ENCODE assay signal across 10 mouse cellular contexts in the genomic region with DNA sequence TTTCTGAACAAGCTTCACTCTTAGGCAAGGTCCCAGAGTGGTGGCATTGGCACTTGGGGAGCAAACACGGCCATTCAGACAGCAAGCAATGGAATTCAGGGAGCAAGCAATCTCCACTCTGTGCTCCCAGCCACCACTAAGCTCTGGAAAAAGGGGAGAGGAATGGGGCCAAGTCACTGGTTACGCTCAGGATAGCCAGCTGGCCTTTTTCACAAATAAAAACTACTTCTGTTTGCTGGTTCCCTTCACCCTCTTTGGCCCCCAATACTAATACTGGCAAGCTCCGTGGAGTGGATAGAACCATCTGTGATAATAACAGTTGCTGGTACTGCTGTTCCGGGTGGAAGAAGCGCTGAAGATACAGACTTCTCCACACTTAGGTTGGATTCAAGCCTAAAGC. TPM values are rescaled to one million over a fixed set of nuclear protein-coding genes. Genes with fewer than 3 reads are reported as not detected.
DNase-seq lines count a peak whose midpoint lies in the region; ATAC-seq and TF ChIP-seq lines count a peak whose summit lies in the region.
"Had no signal": no experiment of that assay in that cellular context is flagged by ENCODE, and none has a peak within 500 bp of the region (broad histone marks: within the 10 kb centered on the region; RNA-seq: fewer than 3 reads in every experiment).

No protein-coding gene starts in this region.

- no peak overlapping the region for H3K4me3 ChIP-seq in forebrain, postnatal 0 days (ENCODE audit: low read depth, low read length)
- no peak overlapping the region for H3K4me3 ChIP-seq in forebrain, embryonic 11.5 days (ENCODE audit: low read depth, low read length)
- H3K4me3 ChIP-seq in kidney, embryonic 15.5 days (replicated peaks): no peak overlapping the region
- no peak overlapping the region for H3K4me3 ChIP-seq in lung, postnatal 0 days (ENCODE audit: low read depth, low read length)
- H3K4me3 ChIP-seq: megakaryocyte, embryonic 14.5 days had no signal

- 46% methylated on average over 5 of the region's 5 CpGs for WGBS in forebrain, postnatal 0 days
- 87% methylated on average over 5 of the region's 5 CpGs for WGBS in forebrain, embryonic 11.5 days
- WGBS in kidney, embryonic 15.5 days: 69% methylated on average over 5 of the region's 5 CpGs
- WGBS in lung, postnatal 0 days: 54% methylated on average over 5 of the region's 5 CpGs

- H3K36me3 ChIP-seq in forebrain, postnatal 0 days (ENCODE audit: insufficient read depth): no peaks in the 10 kb centered on the region
- no peaks in the 10 kb centered on the region for H3K36me3 ChIP-seq in forebrain, embryonic 11.5 days (ENCODE audit: control insufficient read depth, insufficient read depth, low read length)
- H3K36me3 ChIP-seq in kidney, embryonic 15.5 days: no peaks in the 10 kb centered on the region
- H3K36me3 ChIP-seq in lung, postnatal 0 days (ENCODE audit: insufficient read depth, low read length): no peaks in the 10 kb centered on the region

- H3K27me3 ChIP-seq in forebrain, postnatal 0 days (ENCODE audit: insufficient read depth, low read length): no peaks in the 10 kb centered on the region
- no peaks in the 10 kb centered on the region for H3K27me3 ChIP-seq in forebrain, embryonic 11.5 days (ENCODE audit: control insufficient read depth, insufficient read depth, low read length)
- no peaks in the 10 kb centered on the region for H3K27me3 ChIP-seq in kidney, embryonic 15.5 days
- no peaks in the 10 kb centered on the region for H3K27me3 ChIP-seq in lung, postnatal 0 days (replicated peaks; ENCODE audit: insufficient read depth, low read length)

- no peak overlapping the region for H3K4me2 ChIP-seq in forebrain, postnatal 0 days (ENCODE audit: low read depth)
- no peak overlapping the region for H3K4me2 ChIP-seq in forebrain, embryonic 11.5 days (ENCODE audit: low read depth, low read length, severe bottlenecking)
- no peak overlapping the region for H3K4me2 ChIP-seq in kidney, embryonic 15.5 days
- H3K4me2 ChIP-seq in lung, postnatal 0 days (replicated peaks; ENCODE audit: low read depth, low read length): no peak overlapping the region

- ATAC-seq in forebrain, postnatal 0 days: peak; percentile 72
- no peak for ATAC-seq in forebrain, embryonic 11.5 days (replicated peaks; ENCODE audit: low FRiP score)
- no peak for ATAC-seq in kidney, embryonic 15.5 days (replicated peaks; ENCODE audit: low FRiP score)
- peak; percentile 58 for ATAC-seq in lung, postnatal 0 days

- no peak overlapping the region for H3K27ac ChIP-seq in forebrain, postnatal 0 days (ENCODE audit: low read depth, low read length)
- H3K27ac ChIP-seq in forebrain, embryonic 11.5 days (ENCODE audit: low read depth, low read length): no peak overlapping the region
- H3K27ac ChIP-seq in kidney, embryonic 15.5 days: peak overlapping the region; percentile 34; the same call in 1 of the 2 replicates
- H3K27ac ChIP-seq in lung, postnatal 0 days (ENCODE audit: low read length): no peak overlapping the region

- intact Hi-C loops in left cerebral cortex, postnatal 36 days (cut with DNase I): no loop called here

- H3K4me1 ChIP-seq in forebrain, postnatal 0 days (ENCODE audit: insufficient read depth): no peaks in the 10 kb centered on the region
- no peaks in the 10 kb centered on the region; the same call in 1 of the 2 replicates for H3K4me1 ChIP-seq in forebrain, embryonic 11.5 days (replicated peaks; ENCODE audit: control insufficient read depth, insufficient read depth, low read length)
- H3K4me1 ChIP-seq in kidney, embryonic 15.5 days: no peaks in the 10 kb centered on the region
- H3K4me1 ChIP-seq in lung, postnatal 0 days (ENCODE audit: insufficient read depth, low read depth, low read length): no peaks in the 10 kb centered on the region
- H3K4me1 ChIP-seq: megakaryocyte, embryonic 14.5 days had no signal

- peak; percentile 16 for DNase-seq in forebrain, postnatal 0 days
- DNase-seq in forebrain, embryonic 11.5 days (ENCODE audit: low spot score): no peak
- DNase-seq in left cerebral cortex, adult 11 months (ENCODE audit: low spot score): peak; percentile 4
- DNase-seq in left cerebral cortex, postnatal 36 days (ENCODE audit: low spot score in 2 of 2): no peak
- DNase-seq in lung, postnatal 0 days (ENCODE audit: low spot score): peak; percentile 49
- no peak for DNase-seq in yolk sac, embryonic 10.5 days (ENCODE audit: low spot score)
- no peak for DNase-seq in ovary, postnatal 36 days (ENCODE audit: low spot score)

- TF ChIP-seq EP300 in lung, postnatal 0 days (IDR thresholded peaks at IDR 0.05): no peak

- no peak for TF ChIP-seq CTCF in forebrain, postnatal 0 days (IDR thresholded peaks at IDR 0.05; ENCODE audit: low read depth)
- TF ChIP-seq CTCF in lung, postnatal 0 days (IDR thresholded peaks at IDR 0.05): no peak

- no peak overlapping the region for H3K9ac ChIP-seq in forebrain, postnatal 0 days
- no peak overlapping the region for H3K9ac ChIP-seq in forebrain, embryonic 11.5 days (ENCODE audit: low read length)
- H3K9ac ChIP-seq in kidney, embryonic 15.5 days: no peak overlapping the region
- H3K9ac ChIP-seq in lung, postnatal 0 days (replicated peaks; ENCODE audit: low read depth): no peak overlapping the region

- no peaks in the 10 kb centered on the region for H3K9me3 ChIP-seq in forebrain, postnatal 0 days (ENCODE audit: low read length)
- H3K9me3 ChIP-seq in forebrain, embryonic 11.5 days (ENCODE audit: control insufficient read depth, low read length): no peaks in the 10 kb centered on the region
- no peaks in the 10 kb centered on the region for H3K9me3 ChIP-seq in kidney, embryonic 15.5 days (replicated peaks)
- H3K9me3 ChIP-seq in lung, postnatal 0 days (ENCODE audit: low read length): no peaks in the 10 kb centered on the region
- H3K9me3 ChIP-seq: megakaryocyte, embryonic 14.5 days had no signal

RNA-seq across cellular contexts. Expression of a gene that starts 26.5 kb away (rescaled TPM):
- total RNA-seq in forebrain, postnatal 0 days (2014; rRNA removed): not detected in 2 replicates
- not detected in 2 replicates for polyA plus RNA-seq in forebrain, postnatal 0 days (2015; fragmentation: Nextera tagmentation; extraction: Ambion mirVana)
- not detected in 2 replicates for polyA plus RNA-seq in forebrain, embryonic 11.5 days (2014; fragmentation: Nextera tagmentation; extraction: Ambion mirVana)
- not detected for total RNA-seq in left cerebral cortex, postnatal 36 days (2021)
- not detected in 2 replicates for polyA plus RNA-seq in kidney, embryonic 15.5 days (2015; fragmentation: Nextera tagmentation; extraction: Ambion mirVana)
- not detected in 2 replicates for polyA plus RNA-seq in lung, postnatal 0 days (2015; fragmentation: Nextera tagmentation; extraction: Ambion mirVana)
- total RNA-seq: layer of hippocampus, postnatal 25 days had no signal

RNA-seq across cellular contexts. Expression of a gene that starts 41.6 kb away (rescaled TPM):
- total RNA-seq in forebrain, postnatal 0 days (2014; rRNA removed): 11.3 and 15.5 TPM in 2 replicates
- 21.4 and 27.9 TPM in 2 replicates for polyA plus RNA-seq in forebrain, postnatal 0 days (2015; fragmentation: Nextera tagmentation; extraction: Ambion mirVana)
- polyA plus RNA-seq in forebrain, embryonic 11.5 days (2014; fragmentation: Nextera tagmentation; extraction: Ambion mirVana): 70.3 and 74.0 TPM in 2 replicates
- total RNA-seq in left cerebral cortex, postnatal 36 days (2021): 10 to 100 TPM; 20.4 to 21.9 TPM
- polyA plus RNA-seq in kidney, embryonic 15.5 days (2015; fragmentation: Nextera tagmentation; extraction: Ambion mirVana): 63.0 and 68.6 TPM in 2 replicates
- polyA plus RNA-seq in lung, postnatal 0 days (2015; fragmentation: Nextera tagmentation; extraction: Ambion mirVana): 32.2 and 33.1 TPM in 2 replicates

Comparison
In these comparisons a context has a peak if more than half of its experiments do, and no peak if none do; other contexts are left out.
1. ATAC-seq: peak in forebrain, postnatal 0 days (single experiment) and lung, postnatal 0 days (single experiment); none in forebrain, embryonic 11.5 days (single experiment) and kidney, embryonic 15.5 days (single experiment).
2. DNase-seq: peak in forebrain, postnatal 0 days (single experiment), left cerebral cortex, adult 11 months (single experiment) and lung, postnatal 0 days (single experiment); none in forebrain, embryonic 11.5 days (single experiment), left cerebral cortex, postnatal 36 days (0 of 2), yolk sac, embryonic 10.5 days (single experiment) and ovary, postnatal 36 days (single experiment).